Comparison of ENCODE assay signal across 8 mouse cellular contexts in the genomic region with DNA sequence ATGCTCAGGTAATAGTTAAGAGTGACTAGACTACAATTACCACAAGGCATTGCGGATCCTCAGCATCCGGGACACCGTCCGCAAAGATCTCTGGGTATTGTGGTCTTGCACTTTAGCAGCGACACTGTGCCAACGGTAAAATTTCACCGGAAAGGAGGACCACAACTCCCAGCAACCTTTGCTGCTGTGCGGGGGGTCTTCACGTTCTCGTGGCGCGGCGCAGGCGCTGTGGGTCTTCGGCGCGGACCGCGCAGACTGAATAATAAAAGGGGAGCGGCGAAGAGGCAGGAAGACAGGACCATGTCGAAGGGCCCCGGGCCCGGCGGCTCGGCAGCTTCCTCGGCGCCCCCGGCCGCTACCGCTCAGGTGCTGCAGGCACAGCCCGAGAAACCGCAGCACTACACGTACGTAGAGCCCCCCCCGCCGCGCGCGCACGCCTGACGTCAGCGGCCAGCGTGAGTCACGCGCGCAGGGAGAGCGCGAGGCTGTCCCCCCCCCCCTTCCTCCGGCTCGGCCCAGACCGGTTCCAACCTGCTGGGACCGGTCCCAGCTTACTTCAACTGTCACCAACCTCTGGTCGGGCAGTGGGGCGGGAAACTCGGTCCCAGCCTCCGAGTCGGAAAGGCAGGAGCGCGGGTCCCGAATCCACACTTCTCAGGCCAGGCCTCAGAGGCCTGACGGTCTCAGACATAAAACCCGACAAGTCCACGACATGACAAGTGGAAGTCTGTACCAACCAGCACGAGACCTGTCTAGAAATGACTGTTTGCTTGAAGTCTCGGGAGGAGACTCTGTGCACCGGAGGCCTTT. TPM values are rescaled to one million over a fixed set of nuclear protein-coding genes. Genes with fewer than 3 reads are reported as not detected.
DNase-seq lines count a peak whose midpoint lies in the region; ATAC-seq lines count a peak whose summit lies in the region.

Unk (plus strand) TSS at position 235 of the 810 bp plus-strand sequence.

- no peaks in the 10 kb centered on the region for H3K9me3 ChIP-seq in hindbrain, embryonic 14.5 days (ENCODE audit: control insufficient read depth, low read length)

- no peaks in the 10 kb centered on the region for H3K27me3 ChIP-seq in hindbrain, embryonic 14.5 days (ENCODE audit: control insufficient read depth, insufficient read depth, low read length)

- under 1% methylated on average over 64 of the region's 67 CpGs for WGBS in hindbrain, embryonic 14.5 days

- peak within 1 kb of the TSS; percentile 99 for H3K27ac ChIP-seq in hindbrain, embryonic 14.5 days

- peak; percentile 99 for DNase-seq in R1 (ENCODE audit: low read depth, low spot score)
- DNase-seq in cerebellum, postnatal 25 days = peak; percentile 98 to 99
- peak; percentile 94 to 95 for DNase-seq in frontal cortex, postnatal 25 days (ENCODE audit: low spot score in 2 of 2)
- DNase-seq in hindbrain, embryonic 14.5 days (ENCODE audit: low spot score) = peak; percentile 99
- DNase-seq in layer of hippocampus, postnatal 36 days = peak; percentile 98
- DNase-seq in lung, postnatal 36 days = peak; percentile 99
- peak; percentile 99 for DNase-seq in retina, postnatal 1 day
- peak; percentile 95 to 97 for DNase-seq in urinary bladder, adult 18-20 months (ENCODE audit: low spot score in 2 of 2)

- H3K4me3 ChIP-seq in hindbrain, embryonic 14.5 days (replicated peaks; ENCODE audit: low read length) = peak within 1 kb of the TSS; percentile 59

- ATAC-seq in hindbrain, embryonic 14.5 days (ENCODE audit: low FRiP score) = peak; percentile 95

- peak within 1 kb of the TSS; percentile 86 for H3K4me2 ChIP-seq in hindbrain, embryonic 14.5 days (replicated peaks)

- H3K4me1 ChIP-seq in hindbrain, embryonic 14.5 days (replicated peaks; ENCODE audit: control insufficient read depth, insufficient read depth, low read length) = peaks cover 25% of the 10 kb centered on the region

- peak within 1 kb of the TSS; percentile 84 for H3K9ac ChIP-seq in hindbrain, embryonic 14.5 days

- H3K36me3 ChIP-seq in hindbrain, embryonic 14.5 days (replicated peaks; ENCODE audit: control insufficient read depth, insufficient read depth) = no peaks in the 10 kb centered on the region; the same call in 1 of the 2 replicates

RNA-seq across cellular contexts. Expression of gene Unk, which starts in this region (rescaled TPM):
- 25.6 and 29.3 TPM in 2 replicates for polyA plus RNA-seq in hindbrain, embryonic 14.5 days (2014; fragmentation: Nextera tagmentation; extraction: Ambion mirVana)
- total RNA-seq in layer of hippocampus, postnatal 36 days (2021) = 10 to 100 TPM; 19.4 to 21.9 TPM

Comparison
In these comparisons a context has a peak if more than half of its experiments do, and no peak if none do; other contexts are left out.
1. Peak in every context shown above with its lines: DNase-seq, ATAC-seq, H3K4me3 ChIP-seq and H3K27ac ChIP-seq.